Mouse (Mus musculus): ENCODE measurements at regions not wholly inside any gene's neighbourhood (a gene's known extent, or its start where the extent isn't known, plus 50 kb on each side); places are given as distances from the start of the nearest gene placed in this dataset.

DNA sequence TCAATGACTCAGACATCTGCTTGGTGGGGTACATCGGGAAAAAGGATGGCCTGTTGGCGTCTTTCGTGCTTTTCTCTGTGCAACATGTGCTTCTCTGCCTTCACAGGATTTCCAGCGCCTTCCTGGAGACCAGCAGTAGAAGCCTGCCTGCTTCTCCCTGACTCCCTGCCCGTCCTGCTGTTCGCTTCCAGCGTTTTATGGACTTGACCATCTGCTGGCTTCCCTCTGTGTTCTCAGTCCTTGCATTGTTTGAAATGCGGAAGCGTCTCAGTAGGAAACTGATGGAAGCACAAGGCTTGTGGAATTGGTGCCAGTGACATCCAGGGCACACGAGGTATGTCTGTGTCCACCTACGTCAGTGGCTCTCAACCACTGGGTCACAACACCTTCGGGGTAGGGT lies 143.7 kb downstream of the Trim33 start:
- H3K4me1 ChIP-seq (ENCODE audit: control insufficient read depth, insufficient read depth, low read length), result peaks cover 18% of the 10 kb centered on the region
- no peaks in the 10 kb centered on the region for H3K9me3 ChIP-seq (replicated peaks; ENCODE audit: control insufficient read depth, low read length)
- no peak overlapping the region for H3K9ac ChIP-seq (ENCODE audit: low read depth, low read length)
- WGBS (ENCODE audit: insufficient replicate concordance), result 77% methylated on average over 12 of the region's 12 CpGs
- H3K4me3 ChIP-seq (ENCODE audit: low read depth, low read length), result no peak overlapping the region
- H3K27me3 ChIP-seq (ENCODE audit: control insufficient read depth, insufficient read depth, low read length), result no peaks in the 10 kb centered on the region
- H3K36me3 ChIP-seq (ENCODE audit: control insufficient read depth, insufficient read depth, low read length), result no peaks in the 10 kb centered on the region
- no peak overlapping the region for H3K27ac ChIP-seq (ENCODE audit: low read depth, low read length)
- H3K4me2 ChIP-seq, result no peak overlapping the region
- ATAC-seq (replicated peaks; ENCODE audit: insufficient number of reproducible peaks, low FRiP score, low TSS enrichment), result no peak

DNA sequence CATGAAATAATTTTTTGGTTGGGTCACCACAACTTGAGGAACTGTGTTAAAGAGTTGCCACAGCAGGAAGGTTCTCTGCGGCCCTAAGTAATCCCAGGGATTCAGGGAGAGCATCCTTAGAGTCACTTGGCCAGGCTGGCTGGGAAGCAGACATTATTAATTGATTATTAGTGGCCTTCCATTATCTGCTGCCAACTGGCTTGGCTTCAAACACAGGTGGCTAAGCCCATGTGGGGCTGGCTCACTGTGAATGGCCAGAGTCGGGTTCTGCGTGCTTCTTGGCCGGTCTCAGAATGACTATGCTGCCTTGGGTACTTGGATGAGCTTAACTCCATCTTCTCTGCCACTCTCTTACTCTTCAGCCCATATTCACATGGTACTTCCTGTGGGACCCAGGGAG lies 144.2 kb downstream of the Trim33 start:
- no peaks in the 10 kb centered on the region for H3K36me3 ChIP-seq (ENCODE audit: control insufficient read depth, insufficient read depth, low read length)

DNA sequence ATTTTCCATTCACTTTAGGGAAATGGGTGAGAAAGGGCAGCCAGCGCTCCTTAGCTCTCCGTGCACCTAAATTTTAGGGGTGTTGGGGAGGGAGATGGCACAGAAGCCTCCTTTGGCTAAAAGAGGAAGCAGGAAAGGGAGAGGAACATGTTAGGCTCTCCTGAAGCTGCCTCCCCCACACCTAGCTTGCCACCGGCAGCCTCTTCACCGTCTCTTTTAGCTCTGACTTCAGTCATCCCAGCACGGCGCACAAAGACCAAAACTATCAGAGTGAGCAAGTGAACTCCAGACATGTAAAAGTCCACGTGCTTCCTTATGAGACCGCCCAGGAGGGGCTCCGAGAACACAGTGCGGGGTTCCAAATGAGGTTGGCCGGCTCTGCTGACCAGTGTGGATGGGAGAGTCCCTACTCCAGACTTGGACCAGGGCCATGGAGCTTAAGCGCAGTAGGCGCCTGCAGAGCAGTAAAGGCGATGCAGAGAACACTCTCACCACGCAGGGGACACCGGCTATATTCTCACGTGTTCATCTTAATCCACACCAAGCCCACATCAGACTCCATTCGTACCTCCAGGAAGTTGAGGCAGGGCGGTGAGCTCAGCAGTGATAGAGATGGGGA lies 146.8 kb downstream of the Trim33 start:
- no peak overlapping the region for H3K4me2 ChIP-seq
- H3K27me3 ChIP-seq (ENCODE audit: control insufficient read depth, insufficient read depth, low read length), result no peaks in the 10 kb centered on the region
- H3K4me1 ChIP-seq (ENCODE audit: control insufficient read depth, insufficient read depth, low read length), result no peaks in the 10 kb centered on the region
- H3K9ac ChIP-seq (ENCODE audit: low read depth, low read length), result no peak overlapping the region
- H3K27ac ChIP-seq (ENCODE audit: low read depth, low read length), result no peak overlapping the region
- 82% methylated on average over 19 of the region's 19 CpGs for WGBS (ENCODE audit: insufficient replicate concordance)
- H3K9me3 ChIP-seq (replicated peaks; ENCODE audit: control insufficient read depth, low read length), result no peaks in the 10 kb centered on the region
- ATAC-seq (replicated peaks; ENCODE audit: insufficient number of reproducible peaks, low FRiP score, low TSS enrichment), result no peak
- no peak overlapping the region for H3K4me3 ChIP-seq (ENCODE audit: low read depth, low read length)
- no peaks in the 10 kb centered on the region for H3K36me3 ChIP-seq (ENCODE audit: control insufficient read depth, insufficient read depth, low read length)

More for the DNA sequence above, 144.2 kb downstream of the Trim33 start:
- WGBS (ENCODE audit: insufficient replicate concordance), result 85% methylated on average over 4 of the region's 4 CpGs
- Histone ChIP-seq H3K4me2 (no peak overlapping the region), H3K27ac (ENCODE audit: low read depth, low read length) (no peak overlapping the region), H3K4me3 (ENCODE audit: low read depth, low read length) (no peak overlapping the region), H3K9ac (ENCODE audit: low read depth, low read length) (no peak overlapping the region), H3K9me3 (replicated peaks; ENCODE audit: control insufficient read depth, low read length) (no peaks in the 10 kb centered on the region), H3K4me1 (ENCODE audit: control insufficient read depth, insufficient read depth, low read length) (peaks cover 18% of the 10 kb centered on the region), H3K27me3 (ENCODE audit: control insufficient read depth, insufficient read depth, low read length) (no peaks in the 10 kb centered on the region)
- ATAC-seq (replicated peaks; ENCODE audit: insufficient number of reproducible peaks, low FRiP score, low TSS enrichment), result no peak

DNA sequence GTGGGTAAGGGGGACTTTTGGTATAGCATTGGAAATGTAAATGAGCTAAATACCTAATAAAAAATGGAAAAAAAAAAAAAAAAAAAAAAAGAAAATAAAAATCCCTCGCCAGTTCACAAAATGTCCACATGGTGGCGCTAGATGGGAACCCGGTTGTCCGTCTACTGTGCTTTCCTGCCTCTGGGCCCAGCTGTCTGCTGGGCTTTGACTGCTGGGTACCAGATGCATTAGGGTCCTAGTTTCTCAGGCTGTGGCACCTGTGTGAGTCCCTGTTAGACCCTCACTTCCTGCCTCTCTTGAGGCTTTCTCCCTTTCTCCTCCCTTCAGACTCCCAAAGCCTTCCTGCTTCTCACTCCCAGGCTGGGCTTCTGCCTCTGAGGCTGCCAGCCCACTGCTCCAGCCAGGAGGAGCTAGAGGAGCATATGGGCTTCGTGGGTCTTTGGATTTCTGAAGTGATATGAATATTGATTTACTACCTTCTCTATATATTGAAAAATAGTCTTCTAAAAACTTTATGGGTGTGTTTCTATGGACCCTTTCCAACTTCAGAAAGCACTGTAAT lies 145.7 kb upstream of the Syt6 start:
- H3K4me2 ChIP-seq, result no peak overlapping the region
- H3K27me3 ChIP-seq (ENCODE audit: control insufficient read depth, insufficient read depth, low read length), result no peaks in the 10 kb centered on the region
- H3K9me3 ChIP-seq (replicated peaks; ENCODE audit: control insufficient read depth, low read length), result no peaks in the 10 kb centered on the region
- no peaks in the 10 kb centered on the region for H3K36me3 ChIP-seq (ENCODE audit: control insufficient read depth, insufficient read depth, low read length)
- ATAC-seq (replicated peaks; ENCODE audit: insufficient number of reproducible peaks, low FRiP score, low TSS enrichment), result no peak
- H3K9ac ChIP-seq (ENCODE audit: low read depth, low read length), result no peak overlapping the region
- no peak overlapping the region for H3K4me3 ChIP-seq (ENCODE audit: low read depth, low read length)
- WGBS (ENCODE audit: insufficient replicate concordance), result 16% methylated on average over 5 of the region's 5 CpGs
- no peak overlapping the region for H3K27ac ChIP-seq (ENCODE audit: low read depth, low read length)
- 0 out of 2 replicates have a peak, but pooled peaks cover 3% of the 10 kb centered on the region for H3K4me1 ChIP-seq (ENCODE audit: control insufficient read depth, insufficient read depth, low read length)

DNA sequence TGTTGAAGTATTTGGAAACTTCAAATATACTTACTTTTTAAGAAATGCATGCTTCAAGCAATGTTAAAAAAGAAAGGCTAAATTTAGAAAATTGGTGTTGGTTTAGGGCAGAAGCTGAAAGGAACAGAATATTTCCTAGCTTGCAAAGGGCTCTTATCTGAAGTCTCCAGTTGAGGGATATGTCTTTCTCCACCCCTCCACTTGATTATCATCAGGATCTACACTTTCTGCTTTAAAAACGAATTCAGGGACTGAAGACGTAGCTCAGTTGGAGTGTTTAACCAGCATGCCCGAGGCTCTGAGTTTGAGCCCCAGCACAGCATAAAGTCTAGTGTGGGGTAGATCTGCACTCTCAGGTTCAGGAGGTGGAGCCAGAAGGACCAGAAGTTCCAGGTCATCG lies 144.9 kb upstream of the Syt6 start:
- ATAC-seq (replicated peaks; ENCODE audit: insufficient number of reproducible peaks, low FRiP score, low TSS enrichment), result no peak

DNA sequence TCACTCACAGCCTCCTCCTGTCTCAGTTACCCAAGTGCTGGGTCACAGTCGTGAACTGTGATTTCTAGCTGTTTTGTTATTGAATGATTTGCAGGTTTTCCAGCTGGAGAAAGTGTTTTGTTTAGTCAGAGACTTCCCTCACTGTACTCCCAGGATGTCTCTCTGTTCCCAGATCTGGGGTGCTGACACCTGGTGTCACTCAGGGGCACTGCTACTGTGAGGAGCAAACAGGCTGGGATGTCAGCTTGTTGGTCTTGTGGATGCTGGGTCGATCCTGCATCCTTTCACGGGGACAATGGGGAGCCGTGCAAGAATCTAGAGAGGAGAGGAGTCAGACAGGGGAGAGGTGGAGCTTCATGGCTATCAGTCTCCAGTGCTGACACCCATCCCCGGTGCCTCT lies 142.8 kb upstream of the Syt6 start:
- 0 out of 2 replicates have a peak, but pooled peaks cover 3% of the 10 kb centered on the region for H3K4me1 ChIP-seq (ENCODE audit: control insufficient read depth, insufficient read depth, low read length)

More for the DNA sequence above, 144.9 kb upstream of the Syt6 start:
- no peak overlapping the region for H3K4me2 ChIP-seq
- H3K27ac ChIP-seq (ENCODE audit: low read depth, low read length), result no peak overlapping the region
- H3K4me3 ChIP-seq (ENCODE audit: low read depth, low read length), result no peak overlapping the region
- no peaks in the 10 kb centered on the region for H3K36me3 ChIP-seq (ENCODE audit: control insufficient read depth, insufficient read depth, low read length)
- no peak overlapping the region for H3K9ac ChIP-seq (ENCODE audit: low read depth, low read length)
- 54% methylated on average over 4 of the region's 4 CpGs for WGBS (ENCODE audit: insufficient replicate concordance)
- no peaks in the 10 kb centered on the region for H3K9me3 ChIP-seq (replicated peaks; ENCODE audit: control insufficient read depth, low read length)
- 0 out of 2 replicates have a peak, but pooled peaks cover 3% of the 10 kb centered on the region for H3K4me1 ChIP-seq (ENCODE audit: control insufficient read depth, insufficient read depth, low read length)
- H3K27me3 ChIP-seq (ENCODE audit: control insufficient read depth, insufficient read depth, low read length), result no peaks in the 10 kb centered on the region

DNA sequence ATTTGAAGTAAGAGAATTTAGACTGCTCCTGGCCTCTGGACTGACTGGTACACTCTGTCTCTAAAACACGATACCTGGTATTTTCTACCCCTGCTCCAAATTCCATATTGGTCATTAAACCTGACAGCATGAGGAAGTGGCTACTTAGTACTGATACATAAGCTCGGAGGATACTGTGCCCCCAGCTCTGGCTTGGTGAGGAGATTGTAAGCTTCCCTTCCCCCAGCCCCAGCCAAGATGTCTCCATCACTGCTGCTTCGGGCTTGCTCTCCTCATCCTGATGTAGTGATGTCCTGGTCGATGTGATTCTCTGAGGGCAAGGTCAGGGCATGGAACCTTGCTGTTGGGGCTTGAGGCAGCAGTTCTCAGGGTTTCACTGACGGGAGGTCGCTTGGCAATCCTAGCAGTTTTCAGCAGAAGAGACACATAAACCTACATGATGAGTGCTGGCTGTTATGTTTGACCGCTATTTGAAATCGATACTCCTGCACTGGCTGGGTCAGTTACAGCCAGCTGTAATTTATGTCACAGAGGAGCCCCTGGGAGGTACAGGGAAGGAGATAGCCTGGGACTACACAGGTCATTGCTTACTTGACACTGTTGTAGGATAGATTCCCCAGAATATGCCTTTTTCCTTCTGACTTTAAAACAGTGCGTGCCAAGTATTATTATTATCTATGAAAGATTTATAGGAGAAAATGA lies 138.0 kb upstream of the Syt6 start:
- no peaks in the 10 kb centered on the region for H3K9me3 ChIP-seq (replicated peaks; ENCODE audit: control insufficient read depth, low read length)
- H3K36me3 ChIP-seq (ENCODE audit: control insufficient read depth, insufficient read depth, low read length), result no peaks in the 10 kb centered on the region
- WGBS (ENCODE audit: insufficient replicate concordance), result 64% methylated on average over 9 of the region's 9 CpGs
- ATAC-seq (replicated peaks; ENCODE audit: insufficient number of reproducible peaks, low FRiP score, low TSS enrichment), result no peak
- no peak overlapping the region for H3K4me2 ChIP-seq
- H3K27me3 ChIP-seq (ENCODE audit: control insufficient read depth, insufficient read depth, low read length), result no peaks in the 10 kb centered on the region
- 0 out of 2 replicates have a peak, but pooled peaks cover 3% of the 10 kb centered on the region for H3K4me1 ChIP-seq (ENCODE audit: control insufficient read depth, insufficient read depth, low read length)
- H3K4me3 ChIP-seq (ENCODE audit: low read depth, low read length), result no peak overlapping the region
- H3K27ac ChIP-seq (ENCODE audit: low read depth, low read length), result no peak overlapping the region
- no peak overlapping the region for H3K9ac ChIP-seq (ENCODE audit: low read depth, low read length)

More for the DNA sequence above, 142.8 kb upstream of the Syt6 start:
- no peak overlapping the region for H3K4me2 ChIP-seq
- H3K9ac ChIP-seq (ENCODE audit: low read depth, low read length), result no peak overlapping the region
- no peaks in the 10 kb centered on the region for H3K36me3 ChIP-seq (ENCODE audit: control insufficient read depth, insufficient read depth, low read length)
- H3K27ac ChIP-seq (ENCODE audit: low read depth, low read length), result no peak overlapping the region
- no peak overlapping the region for H3K4me3 ChIP-seq (ENCODE audit: low read depth, low read length)
- H3K9me3 ChIP-seq (replicated peaks; ENCODE audit: control insufficient read depth, low read length), result no peaks in the 10 kb centered on the region
- 36% methylated on average over 5 of the region's 5 CpGs for WGBS (ENCODE audit: insufficient replicate concordance)
- no peaks in the 10 kb centered on the region for H3K27me3 ChIP-seq (ENCODE audit: control insufficient read depth, insufficient read depth, low read length)
- ATAC-seq (replicated peaks; ENCODE audit: insufficient number of reproducible peaks, low FRiP score, low TSS enrichment), result no peak

DNA sequence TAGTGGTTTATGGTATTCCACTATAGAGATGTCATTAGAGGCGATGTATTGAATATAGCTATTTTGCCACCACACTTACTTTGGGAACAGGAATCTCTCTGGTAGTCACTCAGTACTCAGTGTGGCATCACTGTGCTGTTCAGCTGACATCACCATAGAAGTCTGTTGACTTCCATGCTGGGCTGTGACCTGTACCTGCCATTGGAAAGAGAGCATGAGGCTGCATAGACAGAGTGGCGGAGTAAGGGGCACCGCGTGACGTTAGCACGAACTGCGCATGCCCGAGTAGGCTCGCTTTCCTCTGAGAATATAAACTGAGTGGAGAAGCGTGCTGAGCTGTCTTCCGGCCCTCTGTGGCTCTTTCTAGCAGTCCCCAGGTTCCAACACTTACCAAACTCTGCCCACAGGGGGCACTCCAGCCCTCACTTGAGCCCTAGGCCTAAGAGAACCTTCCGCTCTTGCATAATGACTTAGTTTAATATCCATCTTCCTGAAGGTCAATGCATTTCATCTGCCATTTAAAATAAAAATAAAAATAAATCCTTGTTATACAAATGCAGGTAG lies 136.2 kb upstream of the Syt6 start:
- Histone ChIP-seq H3K4me2 (no peak overlapping the region), H3K4me3 (ENCODE audit: low read depth, low read length) (no peak overlapping the region), H3K27ac (ENCODE audit: low read depth, low read length) (no peak overlapping the region), H3K9me3 (replicated peaks; ENCODE audit: control insufficient read depth, low read length) (no peaks in the 10 kb centered on the region), H3K9ac (ENCODE audit: low read depth, low read length) (no peak overlapping the region), H3K36me3 (ENCODE audit: control insufficient read depth, insufficient read depth, low read length) (no peaks in the 10 kb centered on the region), H3K4me1 (ENCODE audit: control insufficient read depth, insufficient read depth, low read length) (0 out of 2 replicates have a peak, but pooled peaks cover 3% of the 10 kb centered on the region), H3K27me3 (ENCODE audit: control insufficient read depth, insufficient read depth, low read length) (no peaks in the 10 kb centered on the region)
- ATAC-seq (replicated peaks; ENCODE audit: insufficient number of reproducible peaks, low FRiP score, low TSS enrichment), result no peak
- WGBS (ENCODE audit: insufficient replicate concordance), result 48% methylated on average over 12 of the region's 12 CpGs

All from heart, embryonic 11.5 days (tissue).